Mouse (Mus musculus): ENCODE data around the gene Ccnd3.
A peak's percentile ranks its signal among the peaks of the same experiment; 100 is the strongest.
"Not testable (repeated sequence)": the region's sequence is repeated elsewhere in the genome, so short reads cannot be mapped to it uniquely, and the experiment has no call there.

The Ccnd3 gene

DNA sequence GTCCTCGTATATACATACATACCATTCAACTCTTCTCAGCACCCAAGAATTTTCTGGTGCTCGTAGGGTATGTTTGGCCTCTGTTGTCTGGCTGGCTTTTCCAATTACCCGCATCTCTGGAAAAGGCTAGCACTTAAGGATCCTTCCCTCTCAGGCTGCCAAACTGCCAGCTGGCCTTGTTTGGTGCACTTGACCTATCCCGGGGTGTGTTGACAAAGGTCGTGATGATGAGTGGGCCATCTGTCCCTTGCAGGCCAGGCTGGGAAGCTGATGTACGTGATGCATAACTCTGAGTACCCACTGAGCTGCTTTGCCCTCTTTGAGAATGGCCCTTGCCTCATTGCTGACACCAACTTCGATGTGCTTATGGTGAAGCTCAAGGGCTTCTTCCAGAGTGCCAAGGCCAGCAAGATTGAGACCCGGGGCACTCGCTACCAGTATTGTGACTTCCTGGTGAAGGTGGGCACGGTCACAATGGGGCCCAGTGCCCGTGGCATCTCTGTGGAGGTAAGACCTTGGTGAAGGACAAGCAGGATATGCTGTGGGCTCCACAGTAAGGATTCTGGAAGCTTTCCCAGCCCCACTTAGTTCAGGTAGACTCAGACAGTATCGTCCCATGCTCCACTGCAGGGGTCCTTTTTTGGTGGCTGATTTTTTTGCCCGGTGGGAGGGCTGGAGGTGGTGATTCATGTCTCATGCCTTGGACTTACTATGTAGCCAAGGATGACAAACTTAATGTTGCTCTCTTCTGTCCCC lies 113.9 kb downstream of the Ccnd3 start:
- no peak for DNase-seq (ENCODE audit: low spot score)

DNA sequence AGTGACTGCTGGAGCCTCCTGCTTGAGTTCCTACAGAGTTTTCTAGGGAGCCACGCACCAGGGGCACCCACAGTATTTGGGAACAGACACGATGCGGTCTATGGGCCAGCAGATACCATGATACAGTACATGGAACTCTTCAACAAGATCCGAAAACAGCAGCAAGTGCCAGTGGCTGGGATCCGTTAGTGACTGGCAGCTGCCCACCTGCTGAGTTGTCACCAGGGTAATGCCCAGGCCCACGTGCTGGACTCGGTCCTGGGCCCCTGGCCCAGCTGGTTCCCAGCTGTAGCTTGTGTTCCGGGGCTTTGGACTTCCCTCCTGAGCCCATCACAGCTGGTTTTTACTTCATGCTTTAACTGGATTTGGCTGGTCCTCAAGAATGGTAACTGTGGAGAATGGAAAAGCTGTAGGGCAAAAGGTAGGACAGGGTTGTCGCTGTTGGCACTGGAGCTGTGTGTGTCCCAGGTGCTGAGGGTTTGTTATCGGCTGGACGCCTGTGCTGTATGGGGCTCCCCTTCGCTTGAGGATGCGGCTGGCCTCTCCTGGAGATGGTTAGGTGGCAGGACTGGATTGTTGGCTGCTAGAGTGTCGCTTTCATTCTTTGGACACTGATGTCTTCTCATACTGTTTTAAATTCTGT lies 118.2 kb downstream of the Ccnd3 start:
- no peak for DNase-seq (ENCODE audit: low spot score)

GRCm38 (mm10) chr17:47624572-47624971 lies 119.7 kb downstream of the Ccnd3 start:
- not testable (repeated sequence) for DNase-seq (ENCODE audit: low spot score)

GRCm38 (mm10) chr17:47625088-47625487 lies 120.2 kb downstream of the Ccnd3 start:
- no peak for DNase-seq (ENCODE audit: low spot score)

DNA sequence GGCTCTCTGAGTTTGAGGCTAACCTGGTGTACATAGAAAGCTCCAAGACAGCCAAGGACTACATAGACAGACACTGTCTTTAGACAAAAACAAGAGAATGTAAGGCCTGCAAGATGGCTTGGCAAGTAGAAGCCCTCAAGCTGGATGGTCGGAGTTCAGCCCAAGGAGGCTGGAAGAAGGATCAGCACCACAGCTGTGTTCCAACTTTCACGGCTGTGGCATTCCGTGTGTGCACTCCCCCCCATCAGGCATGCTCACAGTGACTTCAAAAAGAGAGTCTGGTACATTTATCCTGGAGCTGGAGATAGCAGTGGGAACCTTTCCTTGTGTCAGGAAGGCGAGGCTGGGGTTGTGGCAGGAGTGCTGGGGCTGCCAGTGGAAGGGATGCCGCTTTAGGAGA lies 121.2 kb downstream of the Ccnd3 start:
- no peak for DNase-seq (ENCODE audit: low spot score)

GRCm38 (mm10) chr17:47627791-47628190 lies 122.9 kb downstream of the Ccnd3 start:
- no peak for DNase-seq (ENCODE audit: low spot score)

DNA sequence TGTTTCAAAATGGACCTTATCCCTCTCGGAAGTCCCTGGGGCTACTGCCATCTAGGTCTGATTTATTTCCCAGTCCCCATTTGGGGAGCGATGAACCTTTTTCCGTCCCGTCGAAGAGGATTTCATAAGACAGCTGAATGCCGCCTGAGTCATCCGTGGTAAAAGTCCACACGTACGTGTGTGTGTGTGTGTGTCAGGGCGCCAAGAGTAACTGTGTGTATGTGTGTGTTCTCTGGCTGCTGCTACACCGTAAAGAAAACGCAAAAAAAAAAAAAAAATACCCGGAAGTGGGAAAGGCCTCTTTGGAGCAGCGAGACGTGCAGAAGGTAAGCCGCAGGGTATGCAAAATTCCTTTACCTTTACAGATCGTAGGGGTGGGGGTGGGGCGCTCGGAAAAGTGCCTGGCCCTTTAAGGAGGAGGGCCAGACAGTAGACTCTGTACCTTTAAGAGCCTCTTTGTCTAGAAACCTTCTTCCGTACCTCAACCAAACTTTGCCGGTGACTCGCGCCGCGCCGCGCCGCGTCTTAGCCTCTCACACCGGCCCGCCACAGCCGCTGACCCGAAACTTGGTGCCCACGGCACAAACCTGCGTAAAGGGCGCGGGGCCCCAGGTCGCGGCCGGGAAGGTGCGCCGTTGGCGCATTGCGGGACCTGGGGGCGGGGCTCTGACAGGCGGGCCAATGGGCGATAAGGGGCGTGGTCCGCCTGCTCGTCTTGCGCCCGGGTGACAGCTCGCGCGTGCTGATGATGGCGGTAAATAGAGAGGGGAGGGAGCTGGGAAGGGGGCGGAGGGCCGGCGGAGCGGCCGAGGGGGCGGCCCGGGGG lies 124.2 kb downstream of the Ccnd3 start:
- DNase-seq (ENCODE audit: low spot score): peak; percentile 88

GRCm38 (mm10) chr17:47629717-47630677 lies 125.1 kb downstream of the Ccnd3 start:
- DNase-seq (ENCODE audit: low spot score): peak; percentile 34

DNA sequence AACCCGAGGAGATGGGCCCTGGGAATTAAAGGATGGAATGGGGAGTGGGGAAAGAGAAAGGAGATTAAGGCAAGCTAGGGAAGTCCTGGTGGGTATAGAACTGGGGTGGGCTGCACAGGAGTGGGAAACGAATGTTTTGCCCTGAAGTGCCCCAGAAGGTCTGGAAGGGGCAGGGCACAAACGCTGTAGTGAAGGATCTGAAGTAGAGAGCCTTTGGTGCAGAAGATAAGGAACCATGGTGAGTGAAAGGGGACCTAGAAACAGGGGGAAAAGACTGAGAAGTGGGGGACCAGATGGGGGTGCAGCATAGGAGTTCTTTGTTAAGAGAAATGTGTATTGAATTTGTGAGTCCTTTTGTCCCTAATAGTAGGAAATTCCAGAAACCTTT lies 125.8 kb downstream of the Ccnd3 start, which contains the start of gene Usp49:
Gene Usp49, plus strand, starts transcription at position 13 of the 388 bp plus-strand sequence.
- DNase-seq (ENCODE audit: low spot score): no peak

- DNase-seq (ENCODE audit: low spot score): no peak
Measured at GRCm38 (mm10) chr17:47632181-47632840, 127.5 kb downstream of the Ccnd3 start.

DNA sequence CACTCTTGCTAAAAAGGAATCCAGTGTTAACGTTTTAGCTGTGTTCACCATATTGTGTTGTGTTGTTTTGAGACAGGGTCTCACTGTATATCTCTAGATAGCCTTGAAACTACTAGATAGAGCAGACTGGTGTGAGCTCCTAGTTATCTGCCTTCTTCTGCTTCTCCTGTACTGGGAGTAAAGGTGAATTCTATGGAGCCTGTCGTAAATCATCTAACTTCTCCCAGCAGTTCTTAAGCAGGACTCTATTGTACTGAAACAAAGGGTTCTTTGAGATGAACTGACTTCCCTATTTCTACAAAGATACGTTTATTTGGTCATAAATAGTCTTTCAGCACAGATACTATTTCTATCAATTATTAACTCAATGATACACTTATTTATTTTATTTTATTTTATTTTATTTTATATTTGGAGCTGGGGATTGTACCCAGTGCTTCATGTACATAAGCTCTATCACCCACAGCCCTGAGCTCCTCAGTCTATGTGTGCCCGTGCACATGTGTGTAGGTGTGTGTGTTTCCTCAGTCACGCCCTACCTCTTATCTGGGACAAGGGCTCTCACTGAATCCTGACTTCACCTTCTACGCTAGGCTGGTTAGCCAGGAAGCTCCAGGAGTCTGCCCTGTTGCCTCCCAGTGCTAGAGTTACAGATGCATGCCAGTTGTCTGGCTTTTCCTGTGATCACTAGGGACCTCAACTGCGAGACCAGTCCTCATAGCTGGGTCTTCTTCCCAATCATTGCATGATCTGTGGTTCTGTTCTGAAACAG lies 129.3 kb downstream of the Ccnd3 start:
- no peak for DNase-seq (ENCODE audit: low spot score)

DNA sequence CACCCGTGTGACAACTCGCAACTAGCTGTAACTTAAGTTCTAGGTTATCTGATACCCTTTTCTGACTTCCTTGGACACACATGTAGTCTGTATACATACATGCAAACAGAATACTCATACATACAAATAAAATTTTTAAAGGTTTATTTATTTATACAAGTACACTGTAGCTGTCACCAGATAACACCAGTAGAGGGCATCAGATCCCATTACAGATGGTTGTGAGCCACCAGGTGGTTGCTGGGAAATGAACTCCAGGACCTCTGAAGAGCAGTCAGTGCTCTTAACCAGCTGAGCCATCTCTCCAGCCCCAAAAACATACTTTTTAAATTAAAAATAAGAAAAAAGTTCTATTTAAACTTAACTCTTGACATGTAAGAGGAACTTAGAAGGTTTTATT lies 138.1 kb downstream of the Ccnd3 start:
- no peak for DNase-seq (ENCODE audit: low spot score)

DNA sequence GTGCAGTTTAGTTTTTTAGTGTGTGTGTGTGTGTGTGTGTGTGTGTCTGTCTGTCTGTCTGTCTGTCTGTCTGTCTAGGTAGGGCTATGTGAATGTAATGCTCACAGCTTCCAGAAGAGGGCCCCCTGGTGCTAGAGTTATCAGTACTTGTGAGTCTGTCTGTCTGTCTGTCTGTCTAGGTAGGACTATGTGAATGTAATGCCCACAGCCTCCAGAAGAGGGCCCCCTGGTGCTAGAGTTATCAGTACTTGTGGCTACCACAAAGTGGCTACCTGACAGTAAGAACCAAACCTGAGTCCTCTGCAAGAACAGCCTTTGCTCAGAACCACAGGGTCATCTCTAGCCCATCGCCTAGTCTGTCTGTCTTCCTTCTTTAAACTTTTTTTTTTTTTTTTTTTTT lies 141.8 kb downstream of the Ccnd3 start:
- DNase-seq (ENCODE audit: low spot score): peak; percentile 53

DNA sequence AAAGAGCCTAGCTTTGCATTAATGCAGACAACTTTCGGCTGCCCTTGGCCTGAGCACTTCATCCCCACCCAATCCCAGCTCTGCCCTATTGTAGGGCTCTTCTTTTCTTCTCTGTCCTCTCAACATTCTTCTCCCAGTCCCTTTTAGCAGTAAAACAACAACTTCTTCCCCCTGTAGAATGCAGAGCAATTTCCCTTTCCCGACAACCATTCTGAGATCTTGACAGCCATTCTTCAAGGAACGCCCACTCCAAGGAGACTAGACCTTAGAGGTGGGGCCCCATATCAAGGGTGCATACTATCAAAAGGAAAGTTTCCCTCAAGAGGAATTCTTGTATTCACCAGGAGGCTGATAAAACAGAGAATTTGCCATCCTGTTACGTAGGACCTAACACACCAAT lies 144.1 kb downstream of the Ccnd3 start:
- no peak for DNase-seq (ENCODE audit: low spot score)

All from ovary, postnatal 14 days (tissue).